Mouse (Mus musculus): ENCODE measurements around the gene 4930524B15Rik.
A peak's percentile ranks its signal among the peaks of the same experiment; 100 is the strongest.
"Not testable (repeated sequence)": the region's sequence is repeated elsewhere in the genome, so short reads cannot be mapped to it uniquely, and the experiment has no call there.

Gene 4930524B15Rik

GRCm38 (mm10) chr11:31965256-31966134 is at the start of gene 4930524B15Rik:
Gene 4930524B15Rik, plus strand, starts transcription at chr11:31965592.
- DNase-seq (ENCODE audit: low spot score) = no peak

GRCm38 (mm10) chr11:31917769-31918168 is 47.6 kb upstream of the 4930524B15Rik start:
- DNase-seq (ENCODE audit: low spot score) = no peak

GRCm38 (mm10) chr11:31930051-31930450 is 35.3 kb upstream of the 4930524B15Rik start:
- no peak for DNase-seq (ENCODE audit: low spot score)

GRCm38 (mm10) chr11:31935652-31936051 is 29.7 kb upstream of the 4930524B15Rik start:
- DNase-seq (ENCODE audit: low spot score) = no peak

GRCm38 (mm10) chr11:31936910-31937525 is 28.4 kb upstream of the 4930524B15Rik start:
- DNase-seq (ENCODE audit: low spot score) = no peak

- no peak for DNase-seq (ENCODE audit: low spot score)
These were observed 24.3 kb upstream of the 4930524B15Rik start for GRCm38 (mm10) chr11:31940898-31941639.

GRCm38 (mm10) chr11:31941640-31942638 is 23.5 kb upstream of the 4930524B15Rik start:
- DNase-seq (ENCODE audit: low spot score) = no peak

GRCm38 (mm10) chr11:31945471-31945870 is 19.9 kb upstream of the 4930524B15Rik start:
- DNase-seq (ENCODE audit: low spot score) = no peak

GRCm38 (mm10) chr11:31948462-31949330 is 16.7 kb upstream of the 4930524B15Rik start:
- DNase-seq (ENCODE audit: low spot score) = no peak

- peak; percentile 31 for DNase-seq (ENCODE audit: low spot score)
These were observed 16.0 kb upstream of the 4930524B15Rik start for GRCm38 (mm10) chr11:31949331-31949785.

GRCm38 (mm10) chr11:31960071-31960470 is 5.3 kb upstream of the 4930524B15Rik start:
- DNase-seq (ENCODE audit: low spot score) = no peak

GRCm38 (mm10) chr11:31963993-31964392 is 1.4 kb upstream of the 4930524B15Rik start:
- no peak for DNase-seq (ENCODE audit: low spot score)

- DNase-seq (ENCODE audit: low spot score) = no peak
These were observed 8.7 kb downstream of the 4930524B15Rik start for GRCm38 (mm10) chr11:31974132-31974531.

GRCm38 (mm10) chr11:31974826-31975225 is 9.4 kb downstream of the 4930524B15Rik start:
- DNase-seq (ENCODE audit: low spot score) = no peak

- DNase-seq (ENCODE audit: low spot score) = no peak
These were observed 10.3 kb downstream of the 4930524B15Rik start for GRCm38 (mm10) chr11:31975678-31976077.

- no peak for DNase-seq (ENCODE audit: low spot score)
These were observed 10.7 kb downstream of the 4930524B15Rik start for GRCm38 (mm10) chr11:31976137-31976536.

GRCm38 (mm10) chr11:31980089-31980488 is 14.7 kb downstream of the 4930524B15Rik start:
- not testable (repeated sequence) for DNase-seq (ENCODE audit: low spot score)

GRCm38 (mm10) chr11:31981830-31982229 is 16.4 kb downstream of the 4930524B15Rik start:
- no peak for DNase-seq (ENCODE audit: low spot score)

GRCm38 (mm10) chr11:31982247-31982943 is 17.0 kb downstream of the 4930524B15Rik start:
- not testable (repeated sequence) for DNase-seq (ENCODE audit: low spot score)
